13 mouse cellular contexts compared by ENCODE assay signal in the genomic region with DNA sequence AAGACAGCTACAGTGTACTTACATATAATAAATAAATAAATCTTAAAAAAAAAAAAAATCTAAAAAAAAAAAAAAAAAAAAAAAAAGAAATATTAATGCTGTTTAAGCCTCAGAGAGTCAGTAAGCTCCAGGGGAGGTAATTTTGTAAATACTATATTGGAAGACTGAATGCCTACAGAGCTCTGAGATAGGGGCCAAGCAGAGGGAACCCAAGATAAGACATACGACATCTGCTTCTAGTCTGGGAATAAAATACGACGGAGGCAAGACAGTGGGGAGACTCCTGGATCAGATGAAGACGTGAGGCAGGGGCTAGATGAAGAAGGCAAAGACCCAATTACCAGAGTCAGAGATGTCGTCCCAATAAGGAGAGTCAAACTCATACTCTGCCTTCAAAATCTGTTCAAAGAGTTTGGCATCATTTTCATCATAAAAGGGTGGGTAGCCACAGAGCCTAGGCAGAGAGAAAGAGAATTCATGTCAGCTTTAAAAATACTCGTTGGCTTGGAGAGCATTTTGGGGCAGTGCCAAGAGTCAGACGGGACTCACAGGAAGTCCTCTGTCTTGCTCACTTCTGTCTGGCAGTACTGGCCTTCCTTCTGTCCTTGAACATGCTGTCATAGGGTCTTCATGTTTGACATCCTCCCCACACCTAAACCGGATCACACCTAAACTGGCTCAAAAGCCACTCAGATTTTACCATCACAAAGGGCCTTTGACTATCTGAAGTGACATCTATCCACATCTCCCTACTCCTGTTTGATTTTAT. TPM values are rescaled to one million over a fixed set of nuclear protein-coding genes. Genes with fewer than 3 reads are reported as not detected.
DNase-seq lines count a peak whose midpoint lies in the region; ATAC-seq lines count a peak whose summit lies in the region.
"Had no signal": no experiment of that assay in that cellular context is flagged by ENCODE, and none has a peak within 500 bp of the region (broad histone marks: within the 10 kb centered on the region; RNA-seq: fewer than 3 reads in every experiment).

No protein-coding gene starts in this region.

- no peak overlapping the region for H3K4me3 ChIP-seq in kidney, embryonic 14.5 days (ENCODE audit: low read length)
- H3K4me3 ChIP-seq in heart, embryonic 15.5 days = no peak overlapping the region
- H3K4me3 ChIP-seq: embryonic facial prominence, embryonic 13.5 days; forebrain, embryonic 15.5 days had no signal

- DNase-seq in adrenal gland, adult (ENCODE audit: inconsistent age in 2 of 2, low spot score in 1 of 2) = peak; percentile 70 to 87
- no peak for DNase-seq in adrenal gland, postnatal 4 days (ENCODE audit: low spot score in 2 of 2)
- peak; percentile 40 for DNase-seq in kidney, adult 9 months
- peak; percentile 74 for DNase-seq in 416B (ENCODE audit: low read depth)
- no peak for DNase-seq in urinary bladder, postnatal 4 days (ENCODE audit: low spot score in 2 of 2)
- no peak for DNase-seq in thymus, postnatal 14 days
- DNase-seq: cerebellum, adult 9-10 months had no signal

- no peak overlapping the region for H3K4me2 ChIP-seq in kidney, embryonic 14.5 days (replicated peaks; ENCODE audit: low read depth, low read length)
- no peak overlapping the region for H3K4me2 ChIP-seq in heart, embryonic 15.5 days
- H3K4me2 ChIP-seq: embryonic facial prominence, embryonic 13.5 days; forebrain, embryonic 15.5 days had no signal

- H3K27me3 ChIP-seq in kidney, embryonic 14.5 days (ENCODE audit: control insufficient read depth, insufficient read depth, low read length) = no peaks in the 10 kb centered on the region
- no peaks in the 10 kb centered on the region for H3K27me3 ChIP-seq in heart, embryonic 15.5 days
- H3K27me3 ChIP-seq: embryonic facial prominence, embryonic 13.5 days; forebrain, embryonic 15.5 days had no signal

- peaks cover 66% of the 10 kb centered on the region for H3K36me3 ChIP-seq in kidney, embryonic 14.5 days (ENCODE audit: control insufficient read depth, insufficient read depth, low read length)
- peaks cover 54% of the 10 kb centered on the region for H3K36me3 ChIP-seq in heart, embryonic 15.5 days

- H3K4me1 ChIP-seq in kidney, embryonic 14.5 days (ENCODE audit: control insufficient read depth, insufficient read depth, low read length) = peaks cover 17% of the 10 kb centered on the region
- peaks cover 30% of the 10 kb centered on the region for H3K4me1 ChIP-seq in heart, embryonic 15.5 days (replicated peaks)

- H3K9ac ChIP-seq in kidney, embryonic 14.5 days (ENCODE audit: low read depth, low read length) = no peak overlapping the region
- H3K9ac ChIP-seq in heart, embryonic 15.5 days = peak overlapping the region; percentile 10; the same call in 1 of the 2 replicates
- H3K9ac ChIP-seq: embryonic facial prominence, embryonic 13.5 days; forebrain, embryonic 15.5 days had no signal

- 71% methylated on average over 8 of the region's 8 CpGs for WGBS in kidney, embryonic 14.5 days
- WGBS in heart, embryonic 15.5 days = 38% methylated on average over 8 of the region's 8 CpGs

- no peak for ATAC-seq in kidney, embryonic 14.5 days (ENCODE audit: low FRiP score, low TSS enrichment)
- ATAC-seq in heart, embryonic 15.5 days (replicated peaks; ENCODE audit: insufficient number of reproducible peaks, insufficient read depth, low FRiP score, low read depth) = no peak
- ATAC-seq: forebrain, embryonic 15.5 days had no signal

- H3K9me3 ChIP-seq in kidney, embryonic 14.5 days (ENCODE audit: control insufficient read depth, low read length) = no peaks in the 10 kb centered on the region
- H3K9me3 ChIP-seq in heart, embryonic 15.5 days (replicated peaks) = no peaks in the 10 kb centered on the region
- H3K9me3 ChIP-seq: embryonic facial prominence, embryonic 13.5 days; forebrain, embryonic 15.5 days; G1E had no signal

- no peak overlapping the region for H3K27ac ChIP-seq in kidney, embryonic 14.5 days (ENCODE audit: low read depth, low read length)
- H3K27ac ChIP-seq in heart, embryonic 15.5 days = peak overlapping the region; percentile 56
- H3K27ac ChIP-seq: embryonic facial prominence, embryonic 13.5 days; forebrain, embryonic 15.5 days; macrophage had no signal

RNA-seq across cellular contexts. Expression of gene Camk1, which starts 6.7 kb away (rescaled TPM):
- 10 to 100 TPM; 54.2 to 58.7 TPM for total RNA-seq in adrenal gland, postnatal 4 days (2021)
- polyA plus RNA-seq in kidney, embryonic 14.5 days (2014; fragmentation: Nextera tagmentation; extraction: Ambion mirVana) = 112 and 114 TPM in 2 replicates
- polyA plus RNA-seq in heart, embryonic 15.5 days (2015; fragmentation: Nextera tagmentation; extraction: Ambion mirVana) = 110 and 122 TPM in 2 replicates

RNA-seq across cellular contexts. Expression of gene Ogg1, which starts 10.3 kb away (rescaled TPM):
- 10 to 100 TPM; 14.5 to 18.7 TPM for total RNA-seq in adrenal gland, postnatal 4 days (2021)
- 17.3 and 18.4 TPM in 2 replicates for polyA plus RNA-seq in kidney, embryonic 14.5 days (2014; fragmentation: Nextera tagmentation; extraction: Ambion mirVana)
- polyA plus RNA-seq in heart, embryonic 15.5 days (2015; fragmentation: Nextera tagmentation; extraction: Ambion mirVana) = 6.1 and 9.6 TPM in 2 replicates

RNA-seq across cellular contexts. Expression of gene Brpf1, which starts 30.1 kb away (rescaled TPM):
- 10 to 100 TPM; 40.6 to 46.3 TPM for total RNA-seq in adrenal gland, postnatal 4 days (2021)
- polyA plus RNA-seq in kidney, embryonic 14.5 days (2014; fragmentation: Nextera tagmentation; extraction: Ambion mirVana) = 18.2 and 27.2 TPM in 2 replicates
- 9.0 and 12.0 TPM in 2 replicates for polyA plus RNA-seq in heart, embryonic 15.5 days (2015; fragmentation: Nextera tagmentation; extraction: Ambion mirVana)

RNA-seq across cellular contexts. Expression of gene Tada3, which starts 40.6 kb away (rescaled TPM):
- total RNA-seq in adrenal gland, postnatal 4 days (2021) = 10 to 100 TPM; 41.3 to 44.6 TPM
- 59.9 and 65.8 TPM in 2 replicates for polyA plus RNA-seq in kidney, embryonic 14.5 days (2014; fragmentation: Nextera tagmentation; extraction: Ambion mirVana)
- polyA plus RNA-seq in heart, embryonic 15.5 days (2015; fragmentation: Nextera tagmentation; extraction: Ambion mirVana) = 36.1 and 43.9 TPM in 2 replicates

RNA-seq across cellular contexts. Expression of gene Arpc4, which starts 40.9 kb away (rescaled TPM):
- total RNA-seq in adrenal gland, postnatal 4 days (2021) = 100 to 1,000 TPM; 206 to 214 TPM
- 230 and 351 TPM in 2 replicates for polyA plus RNA-seq in kidney, embryonic 14.5 days (2014; fragmentation: Nextera tagmentation; extraction: Ambion mirVana)
- polyA plus RNA-seq in heart, embryonic 15.5 days (2015; fragmentation: Nextera tagmentation; extraction: Ambion mirVana) = 232 and 253 TPM in 2 replicates

Comparison
In these comparisons a context has a peak if more than half of its experiments do, and no peak if none do; other contexts are left out.
1. DNase-seq: peak in adrenal gland, adult (2 of 2), kidney, adult 9 months (single experiment) and 416B (single experiment); none in adrenal gland, postnatal 4 days (0 of 2), urinary bladder, postnatal 4 days (0 of 2) and thymus, postnatal 14 days (single experiment).